Mouse (Mus musculus): ENCODE measurements at regions not wholly inside any gene's neighbourhood (a gene's known extent, or its start where the extent isn't known, plus 50 kb on each side); places are given as distances from the start of the nearest gene placed in this dataset.

DNA sequence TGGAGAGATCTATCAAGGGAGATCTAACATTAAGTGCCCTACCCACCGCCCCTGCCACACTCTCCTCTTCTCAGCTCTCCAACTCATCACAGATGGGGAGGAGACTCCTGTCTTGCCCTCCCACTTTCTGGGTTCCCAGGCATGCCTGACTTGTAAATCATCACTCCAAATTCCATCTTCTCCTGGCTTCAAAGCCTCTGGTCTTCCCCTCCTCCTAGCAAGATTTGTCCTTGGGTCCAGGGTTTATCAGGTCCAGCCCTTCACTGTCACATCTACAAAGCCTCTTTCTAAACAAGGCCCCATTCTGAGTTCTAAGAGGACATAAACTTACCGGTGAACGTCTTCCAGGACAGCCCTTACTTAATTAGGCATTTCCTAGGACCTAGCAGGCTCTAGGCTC lies 73.3 kb upstream of the Col5a1 start:
- DNase-seq (ENCODE audit: extremely low spot score, low spot score), result no peak

DNA sequence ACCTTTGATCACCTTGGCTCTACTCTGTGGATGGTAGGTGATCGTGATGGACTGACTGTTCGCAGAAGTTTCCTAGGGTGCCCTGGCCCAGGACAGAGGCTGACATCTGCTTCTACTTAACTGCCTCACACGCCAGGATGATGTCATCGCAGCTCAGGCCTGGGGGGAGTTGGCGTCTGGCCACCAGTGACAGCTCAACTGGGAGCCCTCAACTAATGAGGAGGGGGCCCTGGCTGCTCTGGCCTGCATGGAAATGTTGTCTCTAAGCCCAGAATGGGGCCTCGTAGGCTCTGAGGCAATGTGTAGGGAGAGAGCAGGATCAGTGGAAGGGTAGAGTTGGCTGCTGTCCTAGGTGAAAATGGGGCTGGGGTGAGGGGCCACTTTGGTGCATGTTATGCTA lies 72.9 kb upstream of the Col5a1 start:
- DNase-seq (ENCODE audit: extremely low spot score, low spot score), result peak; percentile 47

DNA sequence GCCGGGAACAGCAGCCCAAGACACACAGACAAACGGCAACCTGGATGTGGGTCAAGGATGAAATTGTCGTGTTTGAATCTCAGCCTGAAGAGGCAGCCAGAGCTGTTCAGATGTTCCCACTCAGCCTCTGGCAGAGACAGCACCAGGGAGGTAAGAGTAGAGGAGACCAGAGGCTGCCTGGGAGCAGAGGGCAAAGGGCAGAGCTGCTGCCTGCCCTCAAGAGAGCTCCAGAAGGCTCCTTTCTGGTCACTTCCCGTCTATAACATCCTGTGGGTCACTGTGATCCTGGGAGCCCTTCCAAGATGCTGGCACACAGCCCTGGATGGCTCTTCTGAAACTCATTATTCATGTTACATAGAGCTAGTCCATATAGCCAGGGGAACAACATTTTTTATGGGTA lies 67.6 kb upstream of the Col5a1 start:
- no peak for DNase-seq (ENCODE audit: extremely low spot score, low spot score)

DNA sequence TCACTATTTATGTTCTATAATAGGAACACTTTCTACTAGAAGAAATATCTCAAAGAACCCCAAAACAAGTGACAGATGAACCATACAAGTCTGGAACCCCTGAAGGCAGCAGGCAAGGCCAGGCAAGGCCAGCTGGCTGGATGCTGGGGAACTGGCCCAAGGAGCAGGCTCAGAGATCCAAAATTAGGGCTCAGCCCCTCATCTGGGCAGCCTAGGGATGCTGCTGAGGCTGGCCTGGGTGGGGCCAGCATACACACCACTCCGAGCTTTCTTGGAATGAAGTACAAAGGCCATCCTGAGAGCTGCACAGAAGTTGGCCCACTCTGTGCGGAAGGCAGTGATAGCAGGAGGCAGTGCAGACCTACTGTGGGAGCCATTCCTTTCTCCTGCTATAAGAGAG lies 59.4 kb upstream of the Col5a1 start:
- no peak for DNase-seq (ENCODE audit: extremely low spot score, low spot score)

DNA sequence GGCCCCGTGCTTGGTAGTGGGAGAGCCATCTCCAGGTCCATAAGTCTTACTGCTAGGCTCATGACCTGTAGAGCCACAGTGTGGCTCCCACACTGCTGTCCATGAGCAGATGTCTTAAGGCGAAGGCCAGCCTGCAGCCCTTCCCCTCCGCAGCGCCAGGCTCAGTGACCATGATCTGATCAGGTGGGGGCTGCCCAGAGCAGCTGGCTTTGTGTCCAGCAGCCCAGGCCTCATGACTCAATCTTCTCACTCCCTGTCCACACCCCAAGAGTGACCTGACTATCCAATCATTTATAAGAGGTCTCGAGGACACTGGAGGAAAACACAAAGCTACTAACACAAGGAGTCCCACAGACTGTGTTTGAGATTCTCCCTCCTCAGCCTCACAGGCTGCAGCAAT lies 58.6 kb upstream of the Col5a1 start:
- no peak for DNase-seq (ENCODE audit: extremely low spot score, low spot score)

DNA sequence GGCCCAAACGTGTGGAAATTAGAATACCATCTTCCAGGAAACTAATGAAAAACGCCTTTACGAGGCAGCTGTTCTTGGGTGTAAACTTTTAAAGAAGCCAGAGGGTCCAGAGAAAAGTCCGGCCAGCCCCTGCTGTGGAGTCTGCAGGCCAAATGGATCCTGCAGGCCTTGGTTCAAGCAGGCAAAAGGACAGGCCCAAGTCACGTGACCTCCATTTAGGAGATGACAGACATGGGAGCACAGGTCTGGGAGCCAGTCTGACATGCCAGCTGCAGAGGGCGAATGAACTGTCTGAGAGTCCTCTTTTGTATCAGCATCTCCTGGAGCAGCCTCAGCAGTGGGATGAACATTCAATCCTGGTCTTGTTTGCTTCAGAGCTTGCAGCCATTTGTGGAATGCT lies 58.0 kb upstream of the Col5a1 start:
- DNase-seq (ENCODE audit: extremely low spot score, low spot score), result no peak

DNA sequence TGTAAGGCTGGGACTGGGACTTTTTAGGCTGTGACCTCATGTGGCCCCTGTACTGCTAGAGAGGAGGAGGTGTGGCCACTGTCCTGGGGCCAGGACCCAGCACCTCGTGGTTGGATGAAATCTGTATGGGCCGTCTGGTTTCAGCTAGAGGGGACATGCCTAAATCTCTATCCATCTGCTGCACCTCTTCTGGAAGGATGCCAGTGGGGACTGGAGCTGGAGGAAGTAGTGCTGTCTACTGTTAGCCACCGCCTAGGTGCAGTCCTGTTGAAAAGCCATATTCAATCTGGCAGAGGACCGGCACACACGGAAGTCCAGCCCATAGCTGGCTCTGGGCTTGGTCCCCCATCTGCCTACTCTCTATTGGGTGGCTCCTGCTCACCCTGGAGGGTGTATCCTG lies 56.7 kb upstream of the Col5a1 start:
- DNase-seq (ENCODE audit: extremely low spot score, low spot score), result no peak

DNA sequence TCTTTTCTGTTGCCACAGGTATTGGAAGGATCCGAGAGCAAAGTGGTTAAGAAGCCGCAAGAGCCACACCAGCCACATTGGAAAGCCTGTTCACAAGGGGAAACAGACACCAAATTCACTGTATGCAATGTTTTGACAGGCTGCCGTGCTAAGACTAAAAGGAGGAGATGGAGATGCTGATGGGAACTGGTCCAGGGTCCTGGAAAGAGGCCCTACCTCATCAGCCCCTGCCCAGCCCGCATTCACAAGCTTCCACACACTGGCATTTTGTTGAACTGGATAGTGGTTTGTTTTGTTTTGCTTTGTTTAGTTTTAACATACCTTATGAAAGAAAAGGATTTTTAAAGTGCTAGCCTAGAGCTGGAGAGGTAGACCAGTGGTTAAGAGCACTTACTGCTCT lies 51.3 kb upstream of the Col5a1 start:
- no peak for DNase-seq (ENCODE audit: extremely low spot score, low spot score)

DNA sequence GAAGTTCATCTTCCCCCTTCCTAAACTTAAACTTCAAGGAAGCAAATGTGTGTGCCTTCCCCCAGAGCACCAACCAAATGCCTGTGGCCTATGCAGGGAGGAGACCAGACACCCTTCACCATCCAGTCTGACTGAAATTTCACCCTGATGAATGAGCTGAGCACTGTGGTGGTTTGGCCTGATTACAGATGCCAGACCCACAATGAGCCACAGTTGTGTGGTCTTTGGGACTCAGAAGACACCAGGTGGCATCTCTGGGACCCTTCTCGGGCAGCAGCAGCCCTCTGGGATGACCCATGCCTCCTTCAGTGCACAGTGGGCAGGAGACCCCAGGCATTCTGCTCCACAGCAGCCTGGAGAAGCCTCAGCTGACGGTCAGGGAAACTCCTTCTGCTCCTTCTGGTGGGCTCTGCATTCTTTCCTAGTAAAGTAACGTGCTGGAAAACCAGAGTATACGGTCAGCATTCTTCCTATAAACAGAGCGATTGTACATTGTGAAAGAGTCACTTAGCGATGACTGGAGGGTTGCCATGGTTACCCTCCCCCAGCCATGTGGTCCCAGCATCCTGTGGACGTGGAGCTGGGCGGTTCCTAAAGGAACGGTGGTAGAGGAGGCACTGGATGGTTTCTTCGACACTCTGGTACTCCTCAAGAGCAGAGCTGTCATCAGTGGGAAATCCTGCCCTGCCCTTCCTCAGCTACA lies 50.3 kb upstream of the Col5a1 start:
- DNase-seq (ENCODE audit: extremely low spot score, low spot score), result no peak
